Mouse (Mus musculus): ENCODE measurements at regions not wholly inside any gene's neighbourhood (a gene's known extent, or its start where the extent isn't known, plus 50 kb on each side); places are given as distances from the start of the nearest gene placed in this dataset.

GRCm38 (mm10) chr3:121864734-121865445, 49.8 kb upstream of the Abcd3 start:
- Histone ChIP-seq H3K27me3 (replicated peaks; ENCODE audit: control insufficient read depth, insufficient read depth, low read length) (no peaks in the 10 kb centered on the region), H3K27ac (ENCODE audit: insufficient read depth, low read depth, low read length) (peak overlapping the region; percentile 86), H3K4me1 (ENCODE audit: control insufficient read depth, insufficient read depth, low read length) (peaks cover 11% of the 10 kb centered on the region; the same call in 1 of the 2 replicates), H3K36me3 (ENCODE audit: control insufficient read depth, insufficient read depth, low read length) (no peaks in the 10 kb centered on the region), H3K4me3 (ENCODE audit: insufficient read depth, low read depth, low read length) (no peak overlapping the region)
- 40% methylated on average over 8 of the region's 8 CpGs for WGBS
- TF ChIP-seq CTCF (conservative IDR thresholded peaks at IDR 0.05; ENCODE audit: insufficient read depth, insufficient read length, low read depth, low read length) = no peak
- TF ChIP-seq POLR2A (IDR thresholded peaks at IDR 0.05; ENCODE audit: low read depth, low read length) = no peak
- peak; percentile 76 for DNase-seq
